8 mouse cellular contexts compared by ENCODE assay signal in genomic region chr12:80603566-80603965, GRCm38 (mm10). TPM values are rescaled to one million over a fixed set of nuclear protein-coding genes. Genes with fewer than 3 reads are reported as not detected.
A peak's percentile ranks its signal among the peaks of the same experiment; 100 is the strongest.
DNase-seq lines count a peak whose midpoint lies in the region; ATAC-seq and TF ChIP-seq lines count a peak whose summit lies in the region.

No protein-coding gene starts in this region.

- H3K9ac ChIP-seq in forebrain, embryonic 15.5 days (replicated peaks) = no peak overlapping the region
- H3K9ac ChIP-seq in forebrain, embryonic 16.5 days (replicated peaks; ENCODE audit: low read depth, low read length) = no peak overlapping the region
- H3K9ac ChIP-seq in midbrain, postnatal 0 days (replicated peaks; ENCODE audit: low read length, poor library complexity, severe bottlenecking) = no peak overlapping the region
- no peak overlapping the region for H3K9ac ChIP-seq in midbrain, embryonic 14.5 days (replicated peaks; ENCODE audit: low read length)
- H3K9ac ChIP-seq in kidney, embryonic 16.5 days (replicated peaks; ENCODE audit: low read length) = no peak overlapping the region

- ATAC-seq in forebrain, embryonic 15.5 days (replicated peaks) = no peak
- no peak for ATAC-seq in forebrain, embryonic 16.5 days
- no peak for ATAC-seq in midbrain, postnatal 0 days (ENCODE audit: low FRiP score)
- no peak for ATAC-seq in midbrain, embryonic 14.5 days (ENCODE audit: low FRiP score, low TSS enrichment)
- ATAC-seq in kidney, embryonic 16.5 days (ENCODE audit: low FRiP score, low TSS enrichment) = no peak; the same call in 1 of the 2 replicates
- ATAC-seq in erythroblast, adult 5-6 weeks (replicated peaks; ENCODE audit: low FRiP score, poor library complexity, severe bottlenecking) = no peak

- no peak overlapping the region for H3K4me2 ChIP-seq in forebrain, embryonic 15.5 days (replicated peaks)
- no peak overlapping the region for H3K4me2 ChIP-seq in forebrain, embryonic 16.5 days (ENCODE audit: low read length)
- no peak overlapping the region for H3K4me2 ChIP-seq in midbrain, postnatal 0 days (ENCODE audit: low read depth, low read length, poor library complexity, severe bottlenecking)
- no peak overlapping the region for H3K4me2 ChIP-seq in midbrain, embryonic 14.5 days (ENCODE audit: low read length)
- no peak overlapping the region for H3K4me2 ChIP-seq in kidney, embryonic 16.5 days (replicated peaks; ENCODE audit: low read depth, low read length)

- H3K27me3 ChIP-seq in forebrain, embryonic 15.5 days = no peaks in the 10 kb centered on the region
- no peaks in the 10 kb centered on the region for H3K27me3 ChIP-seq in forebrain, embryonic 16.5 days (replicated peaks; ENCODE audit: control insufficient read depth, insufficient read depth, low read length)
- no peaks in the 10 kb centered on the region for H3K27me3 ChIP-seq in midbrain, postnatal 0 days (ENCODE audit: insufficient read depth, low read length)
- H3K27me3 ChIP-seq in midbrain, embryonic 14.5 days (ENCODE audit: control insufficient read depth, insufficient read depth, low read length) = no peaks in the 10 kb centered on the region
- no peaks in the 10 kb centered on the region for H3K27me3 ChIP-seq in kidney, embryonic 16.5 days (ENCODE audit: insufficient read depth, low read length)

- TF ChIP-seq CTCF in midbrain, postnatal 0 days (IDR thresholded peaks at IDR 0.05) = no peak

- DNase-seq in midbrain, postnatal 0 days (ENCODE audit: low spot score) = peak; percentile 38
- no peak for DNase-seq in midbrain, embryonic 14.5 days
- DNase-seq in ovary, postnatal 36 days (ENCODE audit: low spot score) = peak; percentile 64
- no peak for DNase-seq in thymus, postnatal 14 days

- H3K9me3 ChIP-seq in forebrain, embryonic 15.5 days = no peaks in the 10 kb centered on the region
- no peaks in the 10 kb centered on the region for H3K9me3 ChIP-seq in forebrain, embryonic 16.5 days (ENCODE audit: control insufficient read depth, low read length)
- H3K9me3 ChIP-seq in midbrain, postnatal 0 days (ENCODE audit: low read length) = no peaks in the 10 kb centered on the region
- no peaks in the 10 kb centered on the region for H3K9me3 ChIP-seq in midbrain, embryonic 14.5 days (ENCODE audit: control insufficient read depth, low read length)
- H3K9me3 ChIP-seq in kidney, embryonic 16.5 days (ENCODE audit: low read length) = no peaks in the 10 kb centered on the region

- H3K27ac ChIP-seq in forebrain, embryonic 15.5 days (replicated peaks) = peak overlapping the region; percentile 11; the same call in 1 of the 2 replicates
- H3K27ac ChIP-seq in forebrain, embryonic 16.5 days (ENCODE audit: low read length) = no peak overlapping the region
- H3K27ac ChIP-seq in midbrain, postnatal 0 days (ENCODE audit: low read depth, low read length) = peak overlapping the region; percentile 59; the same call in 1 of the 2 replicates
- H3K27ac ChIP-seq in midbrain, embryonic 14.5 days (replicated peaks; ENCODE audit: low read depth, low read length) = no peak overlapping the region
- H3K27ac ChIP-seq in kidney, embryonic 16.5 days (ENCODE audit: low read length) = peak overlapping the region; percentile 56; the same call in 1 of the 2 replicates

- H3K4me3 ChIP-seq in forebrain, embryonic 15.5 days = no peak overlapping the region
- no peak overlapping the region for H3K4me3 ChIP-seq in forebrain, embryonic 16.5 days (replicated peaks; ENCODE audit: low read length)
- H3K4me3 ChIP-seq in midbrain, postnatal 0 days (ENCODE audit: low read depth, low read length) = no peak overlapping the region
- no peak overlapping the region for H3K4me3 ChIP-seq in midbrain, embryonic 14.5 days (replicated peaks; ENCODE audit: low read depth, low read length)
- H3K4me3 ChIP-seq in kidney, embryonic 16.5 days (ENCODE audit: low read length) = no peak overlapping the region

- whole genome bisulfite sequencing in forebrain, embryonic 15.5 days = 61% methylated on average over 4 of the region's 4 CpGs
- WGBS in forebrain, embryonic 16.5 days = 62% methylated on average over 4 of the region's 4 CpGs
- WGBS in midbrain, postnatal 0 days = 62% methylated on average over 4 of the region's 4 CpGs
- 72% methylated on average over 4 of the region's 4 CpGs for WGBS in midbrain, embryonic 14.5 days
- 43% methylated on average over 4 of the region's 4 CpGs for WGBS in kidney, embryonic 16.5 days

- no peaks in the 10 kb centered on the region for H3K36me3 ChIP-seq in forebrain, embryonic 15.5 days
- no peaks in the 10 kb centered on the region for H3K36me3 ChIP-seq in forebrain, embryonic 16.5 days (ENCODE audit: control insufficient read depth, insufficient read depth)
- peaks cover 18% of the 10 kb centered on the region for H3K36me3 ChIP-seq in midbrain, postnatal 0 days (ENCODE audit: insufficient read depth, low read length)
- peaks cover 31% of the 10 kb centered on the region for H3K36me3 ChIP-seq in midbrain, embryonic 14.5 days (ENCODE audit: control insufficient read depth, insufficient read depth, low read length)
- no peaks in the 10 kb centered on the region for H3K36me3 ChIP-seq in kidney, embryonic 16.5 days (ENCODE audit: insufficient read depth, low read length)

- H3K4me1 ChIP-seq in forebrain, embryonic 15.5 days = peaks cover 10% of the 10 kb centered on the region; the same call in 1 of the 2 replicates
- 0 out of 2 replicates have a peak, but pooled peaks cover 11% of the 10 kb centered on the region for H3K4me1 ChIP-seq in forebrain, embryonic 16.5 days (replicated peaks; ENCODE audit: control insufficient read depth, insufficient read depth, low read length)
- peaks cover 7% of the 10 kb centered on the region; the same call in 1 of the 2 replicates for H3K4me1 ChIP-seq in midbrain, postnatal 0 days (ENCODE audit: insufficient read depth, low read length)
- H3K4me1 ChIP-seq in midbrain, embryonic 14.5 days (ENCODE audit: control insufficient read depth, insufficient read depth, low read length) = no peaks in the 10 kb centered on the region
- peaks cover 16% of the 10 kb centered on the region for H3K4me1 ChIP-seq in kidney, embryonic 16.5 days (ENCODE audit: insufficient read depth, low read length)

RNA-seq across cellular contexts. Expression of gene Slc39a9, which starts 40.1 kb away (rescaled TPM):
- polyA plus RNA-seq in forebrain, embryonic 15.5 days (2015; fragmentation: Nextera tagmentation; extraction: Ambion mirVana) = 25.4 and 26.0 TPM in 2 replicates
- 29.1 and 30.6 TPM in 2 replicates for polyA plus RNA-seq in forebrain, embryonic 16.5 days (2015; fragmentation: Nextera tagmentation; extraction: Ambion mirVana)
- total RNA-seq in midbrain, postnatal 0 days (2014; rRNA removed) = 17.6 and 23.9 TPM in 2 replicates
- 19.3 and 19.7 TPM in 2 replicates for polyA plus RNA-seq in midbrain, postnatal 0 days (2015; fragmentation: Nextera tagmentation; extraction: Ambion mirVana)
- 20.2 and 29.5 TPM in 2 replicates for polyA plus RNA-seq in midbrain, embryonic 14.5 days (2014; fragmentation: Nextera tagmentation; extraction: Ambion mirVana)
- 32.0 and 34.8 TPM in 2 replicates for polyA plus RNA-seq in kidney, embryonic 16.5 days (2015; fragmentation: Nextera tagmentation; extraction: Ambion mirVana)
- total RNA-seq in erythroblast, adult 5-6 weeks (2015; ENCODE audit: low replicate concordance) = 3.8 and 8.8 TPM in 2 replicates
- total RNA-seq in erythroblast, adult 5-6 weeks (2017; ENCODE audit: low replicate concordance) = 2.9 and 6.1 TPM in 2 replicates

RNA-seq across cellular contexts. Expression of gene Erh, which starts 40.6 kb away (rescaled TPM):
- polyA plus RNA-seq in forebrain, embryonic 15.5 days (2015; fragmentation: Nextera tagmentation; extraction: Ambion mirVana) = 315 and 344 TPM in 2 replicates
- polyA plus RNA-seq in forebrain, embryonic 16.5 days (2015; fragmentation: Nextera tagmentation; extraction: Ambion mirVana) = 293 and 335 TPM in 2 replicates
- total RNA-seq in midbrain, postnatal 0 days (2014; rRNA removed) = 69.5 and 83.4 TPM in 2 replicates
- polyA plus RNA-seq in midbrain, postnatal 0 days (2015; fragmentation: Nextera tagmentation; extraction: Ambion mirVana) = 281 and 289 TPM in 2 replicates
- 258 and 288 TPM in 2 replicates for polyA plus RNA-seq in midbrain, embryonic 14.5 days (2014; fragmentation: Nextera tagmentation; extraction: Ambion mirVana)
- 279 and 331 TPM in 2 replicates for polyA plus RNA-seq in kidney, embryonic 16.5 days (2015; fragmentation: Nextera tagmentation; extraction: Ambion mirVana)
- total RNA-seq in erythroblast, adult 5-6 weeks (2015; ENCODE audit: low replicate concordance) = 13.2 and 23.4 TPM in 2 replicates
- 5.6 and 17.7 TPM in 2 replicates for total RNA-seq in erythroblast, adult 5-6 weeks (2017; ENCODE audit: low replicate concordance)

Comparison
In these comparisons a context has a peak if more than half of its experiments do, and no peak if none do; other contexts are left out.
1. H3K27ac ChIP-seq: peak in forebrain, embryonic 15.5 days (single experiment), midbrain, postnatal 0 days (single experiment) and kidney, embryonic 16.5 days (single experiment); none in forebrain, embryonic 16.5 days (single experiment) and midbrain, embryonic 14.5 days (single experiment).
2. DNase-seq: peak in midbrain, postnatal 0 days (single experiment) and ovary, postnatal 36 days (single experiment); none in midbrain, embryonic 14.5 days (single experiment) and thymus, postnatal 14 days (single experiment).